Mouse (Mus musculus) kidney, postnatal 0 days (tissue): Measurements from ENCODE around the gene Crtac1. TPM values are rescaled to one million over a fixed set of nuclear protein-coding genes. Genes with fewer than 3 reads are reported as not detected.

Source experiments
- ATAC-seq: fragments of 200-750 bp; cut with Nextera tagmentation; replicated peaks from 2 replicates; pipeline ENCODE4 v1.8.0; 2017; ENCODE audit warnings: low read depth, moderate number of reproducible peaks, moderate TSS enrichment, moderate library complexity; ENCODE audit not compliant: low FRiP score
- DNase-seq: peaks from one replicate; pipeline ENCODE4 v3.0.0-alpha.2; 2016; ENCODE audit warnings: low spot score
- H3K27ac ChIP-seq: fragments of 300-500 bp; sonication (generic); 2 replicates; pipeline ENCODE4 v1.5.1; 2014; ENCODE audit warnings: mild to moderate bottlenecking
- H3K27me3 ChIP-seq: fragments of 300-500 bp; sonication (generic); 2 replicates; pipeline ENCODE4 v1.6.1; 2014; ENCODE audit warnings: low read length, mixed read lengths; ENCODE audit not compliant: insufficient read depth
- H3K36me3 ChIP-seq: fragments of 300-500 bp; sonication (generic); 2 replicates; pipeline ENCODE4 v1.6.1; 2014; ENCODE audit warnings: low read length, mixed read lengths; ENCODE audit not compliant: insufficient read depth
- H3K4me1 ChIP-seq: fragments of 300-500 bp; sonication (generic); replicated peaks from 2 replicates; pipeline ENCODE4 v1.6.1; 2014; ENCODE audit warnings: antibody characterized with exemption, low read length, mixed read lengths; ENCODE audit not compliant: insufficient read depth
- H3K4me2 ChIP-seq: fragments of 300-500 bp; sonication (generic); 2 replicates; pipeline ENCODE4 v1.6.1; 2014; ENCODE audit warnings: mild to moderate bottlenecking, low read length, moderate library complexity, mixed read lengths
- H3K4me3 ChIP-seq: fragments of 300-500 bp; sonication (generic); replicated peaks from 2 replicates; pipeline ENCODE4 v1.5.1; 2014; ENCODE audit warnings: low read depth, low read length
- H3K9ac ChIP-seq: fragments of 300-500 bp; sonication (generic); 2 replicates; pipeline ENCODE4 v1.6.1; 2014; ENCODE audit warnings: low read depth, low read length
- H3K9me3 ChIP-seq: fragments of 300-500 bp; sonication (generic); replicated peaks from 2 replicates; pipeline ENCODE4 v1.6.1; 2016; ENCODE audit warnings: low read length, inconsistent platforms, mixed read lengths
- CTCF ChIP-seq: IDR thresholded peaks from 2 replicates; pipeline ENCODE4 v1.5.1; 2016; ENCODE audit warnings: antibody characterized with exemption, low read depth, mild to moderate bottlenecking, moderate library complexity
- WGBS: fragments of 180-500 bp; shearing (Covaris S2); extraction: QIAGEN DNeasy Blood & Tissue Kit; methylation state at CpG from one replicate; pipeline ENCODE4 v1.1.7; 2014; 5-methylcytosine and 5-hydroxymethylcytosine counted together
- polyA plus RNA-seq: library from polyadenylated mRNA; unstranded; fragments of >200 nt; fragmentation: Nextera tagmentation; extraction: Ambion mirVana; gene quantifications from 2 replicates; pipeline ENCODE4 v1.2.1, GENCODE M21; 2015

The Crtac1 gene
- polyA plus RNA-seq, 1 experiment from 2014 or later = 2.6 TPM

- no peak overlapping the region for H3K4me2 ChIP-seq
- ATAC-seq = no peak
- no peak for TF ChIP-seq CTCF
- no peak for DNase-seq
- H3K36me3 ChIP-seq = no peaks in the 10 kb centered on the region
- H3K27ac ChIP-seq = no peak overlapping the region
- no peak overlapping the region for H3K9ac ChIP-seq
- peaks cover 5% of the 10 kb centered on the region; the same call in 1 of the 2 replicates for H3K27me3 ChIP-seq
- 59% methylated on average over 11 of the region's 11 CpGs for WGBS
- H3K4me1 ChIP-seq = 0 out of 2 replicates have a peak, but pooled peaks cover 1% of the 10 kb centered on the region
- H3K4me3 ChIP-seq = no peak overlapping the region
- H3K9me3 ChIP-seq = no peaks in the 10 kb centered on the region
Measured at GRCm38 (mm10) chr19:42249976-42250914, 181.3 kb downstream of the Crtac1 start.

GRCm38 (mm10) chr19:42247519-42247918 is 184.1 kb downstream of the Crtac1 start, which contains the start of gene Golga7b:
Gene Golga7b (plus strand): TSS chr19:42247574.
- Histone ChIP-seq H3K27ac (no peak within 1 kb of the TSS), H3K9me3 (no peaks in the 10 kb centered on the region), H3K4me3 (no peak within 1 kb of the TSS), H3K4me1 (no peaks in the 10 kb centered on the region), H3K36me3 (no peaks in the 10 kb centered on the region), H3K27me3 (no peaks in the 10 kb centered on the region), H3K9ac (no peak within 1 kb of the TSS), H3K4me2 (no peak within 1 kb of the TSS)
- no peak for TF ChIP-seq CTCF
- ATAC-seq = no peak
- DNase-seq = no peak
- WGBS = 85% methylated on average over 3 of the region's 3 CpGs

- Histone ChIP-seq H3K27me3 (no peaks in the 10 kb centered on the region), H3K4me1 (no peaks in the 10 kb centered on the region), H3K4me3 (no peak overlapping the region), H3K27ac (no peak overlapping the region), H3K9ac (no peak overlapping the region), H3K4me2 (no peak overlapping the region), H3K36me3 (no peaks in the 10 kb centered on the region), H3K9me3 (no peaks in the 10 kb centered on the region)
- DNase-seq (no peak), ATAC-seq (no peak)
- WGBS = 46% methylated on average over 5 of the region's 5 CpGs
- TF ChIP-seq CTCF = no peak
Measured at GRCm38 (mm10) chr19:42246626-42247025, 185.0 kb downstream of the Crtac1 start.

GRCm38 (mm10) chr19:42243401-42243800 is 188.2 kb downstream of the Crtac1 start:
- H3K4me1 ChIP-seq = no peaks in the 10 kb centered on the region
- no peak overlapping the region for H3K4me3 ChIP-seq
- no peak overlapping the region for H3K9ac ChIP-seq
- ATAC-seq = no peak
- no peaks in the 10 kb centered on the region for H3K36me3 ChIP-seq
- no peak for TF ChIP-seq CTCF
- WGBS = 42% methylated on average over 3 of the region's 3 CpGs
- H3K4me2 ChIP-seq = no peak overlapping the region
- no peaks in the 10 kb centered on the region for H3K9me3 ChIP-seq
- no peak for DNase-seq
- H3K27ac ChIP-seq = no peak overlapping the region
- H3K27me3 ChIP-seq = no peaks in the 10 kb centered on the region

GRCm38 (mm10) chr19:42240881-42241280 is 190.7 kb downstream of the Crtac1 start:
- H3K27ac ChIP-seq = no peak overlapping the region
- no peaks in the 10 kb centered on the region for H3K4me1 ChIP-seq
- no peak overlapping the region for H3K4me3 ChIP-seq
- no peak for TF ChIP-seq CTCF
- no peaks in the 10 kb centered on the region for H3K27me3 ChIP-seq
- H3K9ac ChIP-seq = no peak overlapping the region
- no peak overlapping the region for H3K4me2 ChIP-seq
- H3K36me3 ChIP-seq = no peaks in the 10 kb centered on the region
- H3K9me3 ChIP-seq = no peaks in the 10 kb centered on the region
- no peak for ATAC-seq
- DNase-seq = no peak
- WGBS = 36% methylated on average over 8 of the region's 8 CpGs

- Histone ChIP-seq H3K9ac (no peak overlapping the region), H3K9me3 (no peaks in the 10 kb centered on the region), H3K4me1 (no peaks in the 10 kb centered on the region), H3K4me2 (no peak overlapping the region), H3K27ac (no peak overlapping the region), H3K27me3 (no peaks in the 10 kb centered on the region), H3K36me3 (no peaks in the 10 kb centered on the region), H3K4me3 (no peak overlapping the region)
- TF ChIP-seq CTCF = no peak
- ATAC-seq (no peak), DNase-seq (no peak)
- 62% methylated on average over 7 of the region's 7 CpGs for WGBS
Measured at GRCm38 (mm10) chr19:42238341-42238715, 193.3 kb downstream of the Crtac1 start.
